Mouse (Mus musculus) A20 (cell line): ENCODE measurements at regions not wholly inside any gene's neighbourhood (a gene's known extent, or its start where the extent isn't known, plus 50 kb on each side); places are given as distances from the start of the nearest gene placed in this dataset.
"Not testable (repeated sequence)": the region's sequence is repeated elsewhere in the genome, so short reads cannot be mapped to it uniquely, and the experiment has no call there.

Experiments
- DNase-seq: peaks from one replicate; pipeline ENCODE4 v3.0.0-alpha.2; 2011; ENCODE audit warnings: low read depth, low spot score

DNA sequence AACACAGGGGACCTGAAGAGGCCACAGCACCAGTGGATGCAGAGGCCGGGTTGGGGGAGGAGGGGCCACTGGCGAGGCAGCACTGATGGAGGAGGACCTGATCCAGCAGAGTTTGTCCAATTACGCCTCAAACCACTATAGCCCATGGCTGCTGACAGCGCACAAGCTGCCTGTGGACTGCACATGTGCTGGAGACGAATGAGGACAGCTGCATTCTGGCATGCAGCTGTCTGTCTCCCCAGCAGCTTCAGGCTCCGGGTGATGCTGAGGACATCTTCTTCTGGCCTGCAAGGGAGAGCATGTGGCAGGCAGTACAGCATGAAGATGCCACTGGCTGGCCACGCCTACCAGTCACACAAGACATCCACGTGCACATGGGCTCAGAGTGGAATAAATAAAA lies 1055.2 kb downstream of the Basp1 start:
- no peak for DNase-seq

DNA sequence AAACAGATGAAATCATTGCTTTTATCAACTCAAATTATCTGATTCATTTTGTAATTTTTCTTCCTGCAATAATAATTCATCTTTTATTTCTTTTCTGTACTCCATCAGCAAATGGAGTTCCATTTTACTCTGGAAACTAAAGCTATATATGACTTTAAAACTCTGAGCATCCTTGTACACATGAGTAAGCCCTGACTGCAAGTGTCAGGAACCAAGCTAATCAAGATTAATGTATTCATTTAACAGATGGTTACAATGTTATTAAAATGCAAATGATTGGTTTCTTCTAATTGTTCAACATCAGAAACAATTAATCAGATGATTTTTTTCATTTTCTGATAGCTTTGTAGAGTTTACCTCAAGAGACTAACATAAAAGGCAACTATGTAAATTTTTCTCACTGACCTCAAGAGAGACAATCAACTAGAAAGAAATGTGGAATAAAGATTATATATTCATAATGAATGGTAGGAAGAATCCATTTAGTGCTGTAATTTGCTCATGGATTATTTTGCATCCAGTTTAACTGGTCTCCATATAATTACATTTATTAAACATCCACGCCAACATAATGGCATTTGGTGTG lies 1064.5 kb downstream of the Basp1 start:
- DNase-seq = no peak

DNA sequence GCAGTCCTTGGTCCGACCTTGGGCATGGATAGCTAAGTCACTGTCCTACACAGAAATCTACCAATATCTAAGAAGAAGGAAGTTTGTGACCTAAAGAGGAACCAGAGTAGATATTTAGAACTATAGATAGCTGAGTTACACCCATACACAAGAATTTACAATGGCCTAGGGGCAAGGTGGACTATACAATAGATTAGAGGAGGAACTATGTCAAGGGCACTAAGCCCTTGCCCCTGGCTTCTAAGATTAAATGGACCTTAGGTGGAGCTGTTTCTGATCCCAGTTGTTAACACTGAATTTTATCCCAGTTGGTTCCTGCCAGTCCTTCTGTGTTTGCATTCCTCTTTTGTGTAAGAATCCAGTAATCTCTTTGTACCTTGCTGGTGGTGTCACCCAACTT lies 1077.7 kb downstream of the Basp1 start:
- DNase-seq = not testable (repeated sequence)

DNA sequence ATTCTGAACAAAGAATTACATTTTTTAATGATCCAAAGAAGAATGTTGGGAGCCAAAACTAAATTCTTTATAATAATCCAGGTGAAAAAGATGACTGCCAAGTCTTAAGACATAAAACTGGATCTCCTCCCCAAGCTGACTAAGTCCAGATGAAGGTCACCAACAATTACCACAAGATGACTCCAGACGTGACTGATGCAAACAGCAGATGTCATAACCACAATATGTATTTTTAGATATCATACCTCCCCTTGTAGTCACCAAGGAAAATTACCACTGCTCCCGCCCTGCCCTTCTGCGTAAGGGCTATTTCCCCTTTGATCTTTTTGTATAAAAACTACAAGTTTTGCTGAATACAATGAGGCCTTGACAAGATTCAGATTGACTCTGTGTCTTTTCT lies 1110.4 kb downstream of the Basp1 start:
- DNase-seq = not testable (repeated sequence)

DNA sequence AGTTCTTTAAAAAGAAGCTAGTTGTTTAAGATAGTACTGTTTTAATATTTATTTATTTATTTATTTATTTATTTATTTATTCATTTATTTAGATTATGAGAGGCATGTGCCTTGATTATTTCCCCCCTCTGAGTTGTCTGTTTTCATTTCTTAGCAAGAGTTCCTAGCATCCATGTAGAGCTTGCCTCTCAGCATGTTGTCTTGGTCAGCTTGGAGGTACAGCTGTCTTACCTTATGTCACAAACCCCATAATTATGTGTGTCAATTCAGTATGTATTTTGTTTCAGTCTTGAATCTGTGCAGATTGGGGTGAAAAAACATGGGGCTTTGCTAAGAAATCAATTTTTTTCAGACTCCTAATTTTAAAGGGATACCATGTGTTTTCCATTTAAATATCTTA lies 1116.3 kb downstream of the Basp1 start:
- DNase-seq = no peak

DNA sequence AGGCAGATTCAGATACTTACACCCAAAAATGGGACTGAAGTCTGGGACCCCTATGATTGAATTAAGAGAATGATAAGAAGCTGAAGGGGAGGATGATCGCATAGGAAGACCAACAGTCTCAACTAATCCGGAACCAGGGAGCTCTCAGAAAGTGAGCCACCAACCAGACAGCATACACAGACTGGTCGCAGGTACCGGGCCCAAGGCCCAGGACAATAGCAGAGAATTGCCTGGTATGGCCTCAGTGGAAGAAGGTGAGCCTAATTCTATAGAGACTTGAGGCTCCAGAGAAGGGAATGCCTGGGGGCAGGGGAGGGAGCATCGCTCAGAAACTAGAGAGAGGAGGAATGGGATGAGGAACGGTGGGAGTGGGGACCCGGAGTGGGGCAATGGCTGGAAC lies 1116.8 kb downstream of the Basp1 start:
- DNase-seq = no peak

DNA sequence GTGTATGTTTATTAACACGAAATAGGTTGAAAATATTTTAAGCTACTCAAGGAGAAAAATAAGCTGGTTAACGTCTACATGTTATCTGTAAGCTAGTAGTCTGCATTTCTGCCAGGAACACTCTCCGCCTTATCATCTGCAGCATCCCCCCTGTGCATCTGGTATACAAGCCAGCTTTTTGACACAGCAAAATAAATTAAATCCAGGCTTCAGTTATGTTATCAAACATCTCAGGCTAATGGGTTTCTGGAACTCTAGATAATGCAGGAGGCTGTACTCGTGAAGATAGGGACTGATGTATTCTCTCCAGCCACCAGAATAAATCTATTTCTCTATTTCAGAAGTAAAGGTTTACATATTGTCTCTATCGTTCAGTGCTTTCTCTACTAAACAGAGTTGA lies 1138.5 kb downstream of the Basp1 start:
- no peak for DNase-seq

DNA sequence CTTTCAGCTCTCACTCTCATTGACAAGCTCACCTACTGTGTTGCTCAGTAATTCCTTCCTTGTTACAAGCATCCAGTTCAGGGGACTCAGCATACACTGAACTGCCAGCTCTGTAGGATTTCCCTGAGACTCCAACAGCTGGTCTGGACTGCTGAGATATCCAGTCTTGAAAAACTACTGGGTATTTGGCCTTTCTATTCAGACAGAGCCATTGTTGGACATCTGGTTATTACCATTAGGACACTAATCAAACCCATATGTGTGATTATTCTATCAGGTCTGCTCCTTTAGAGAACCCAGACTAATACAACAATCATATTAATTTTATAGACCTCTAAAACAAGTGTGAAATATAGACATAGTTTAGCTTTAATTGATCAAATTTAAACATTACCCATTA lies 1146.2 kb downstream of the Basp1 start:
- DNase-seq = no peak
